Comparison of ENCODE assay signal across 19 mouse cellular contexts in the genomic region with DNA sequence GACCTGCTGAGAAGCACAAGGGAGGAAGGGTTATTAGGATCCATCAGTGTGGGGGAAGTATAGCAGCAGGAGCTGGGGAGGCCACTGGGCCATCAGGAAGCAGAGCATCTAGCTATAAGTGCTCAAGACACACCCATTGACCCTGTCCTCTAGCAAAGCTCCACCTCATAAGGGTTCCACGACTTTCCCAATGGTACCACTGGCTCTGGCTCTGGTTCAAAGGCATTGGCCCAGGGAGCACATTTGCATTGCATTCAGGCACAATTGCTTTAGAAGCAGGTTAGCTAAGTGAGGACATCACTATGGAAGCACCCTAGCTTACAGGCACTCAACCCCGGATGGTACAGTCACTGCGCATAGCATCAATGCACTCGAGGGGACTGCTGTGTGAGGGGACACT. TPM values are rescaled to one million over a fixed set of nuclear protein-coding genes. Genes with fewer than 3 reads are reported as not detected.
"Had no signal": no experiment of that assay in that cellular context is flagged by ENCODE, and none has a peak within 500 bp of the region (broad histone marks: within the 10 kb centered on the region; RNA-seq: fewer than 3 reads in every experiment).

No protein-coding gene starts in this region.

- H3K4me3 ChIP-seq: lung, embryonic 15.5 days; megakaryocyte, embryonic 14.5 days; midbrain, embryonic 13.5 days; midbrain, embryonic 15.5 days; neural tube, embryonic 12.5 days had no signal

- DNase-seq: lung, adult 2 months; lung, postnatal 14 days; lung, postnatal 36 days; right cerebral cortex, postnatal 25 days; right cerebral cortex, postnatal 4 days; spleen, adult 18-20 months; thymus, adult 18-20 months; thymus, postnatal 14 days; thymus, postnatal 36 days had no signal

- H3K27ac ChIP-seq: lung, embryonic 15.5 days; macrophage; midbrain, embryonic 13.5 days; midbrain, embryonic 15.5 days; neural tube, embryonic 12.5 days had no signal

- H3K27me3 ChIP-seq: lung, embryonic 15.5 days; midbrain, embryonic 13.5 days; midbrain, embryonic 15.5 days; neural tube, embryonic 12.5 days had no signal

- H3K4me1 ChIP-seq: megakaryocyte, embryonic 14.5 days; midbrain, embryonic 15.5 days; neural tube, embryonic 12.5 days had no signal

- H3K36me3 ChIP-seq: lung, embryonic 15.5 days; midbrain, embryonic 13.5 days; midbrain, embryonic 15.5 days; neural tube, embryonic 12.5 days had no signal

- ATAC-seq: lung, postnatal 0 days; midbrain, embryonic 13.5 days; midbrain, embryonic 15.5 days had no signal

RNA-seq across cellular contexts. Expression of a gene that starts 46.4 kb away (rescaled TPM):
- total RNA-seq: megakaryocyte progenitor cell, adult 5-6 weeks; monocyte, adult 5-6 weeks; neutrophil, adult 5-6 weeks had no signal
